Mouse (Mus musculus): Measurements from ENCODE around the gene Hrh1. TPM values are rescaled to one million over a fixed set of nuclear protein-coding genes. Genes with fewer than 3 reads are reported as not detected.

Hrh1 gene
- total and polyA plus RNA-seq, 3 experiments: not detected

DNA sequence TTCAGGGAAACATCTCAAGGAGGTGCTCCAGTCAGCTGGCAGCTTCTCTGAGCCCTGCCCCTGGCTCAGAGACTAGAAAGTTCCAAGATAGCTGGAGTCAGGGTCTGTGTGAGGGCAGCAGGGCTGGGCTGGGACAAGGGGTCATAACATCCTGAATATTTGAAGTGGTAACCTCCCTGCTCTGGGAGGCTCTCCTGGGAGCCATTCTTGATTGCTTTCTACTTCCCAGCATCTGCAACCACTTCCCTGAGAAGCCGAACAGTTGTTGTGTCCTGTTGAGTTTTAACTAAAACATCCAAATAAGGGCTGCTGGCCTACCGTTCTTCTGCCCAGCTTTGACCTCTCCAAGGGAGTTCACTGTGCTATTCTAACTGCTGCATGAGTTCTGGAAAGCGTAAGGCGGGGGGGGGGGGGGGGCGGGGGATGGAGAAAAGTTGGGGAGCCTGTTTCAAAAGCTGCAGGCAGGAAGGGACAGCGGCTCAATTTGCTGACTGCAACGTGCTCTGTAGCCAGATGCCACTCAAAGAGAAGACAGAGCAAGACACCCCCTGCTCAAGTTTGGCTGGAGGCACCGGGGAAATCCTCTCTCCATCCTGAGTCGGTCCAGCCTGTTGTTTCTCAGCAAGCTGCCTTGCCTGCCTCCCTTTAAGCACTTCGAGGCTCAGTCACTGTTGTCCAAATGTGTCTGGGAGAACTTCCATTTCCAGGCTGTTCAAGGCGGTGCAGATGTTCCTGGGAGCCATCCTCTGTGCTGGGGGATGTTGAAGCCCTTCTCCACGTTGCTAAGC is 58.7 kb downstream of the Hrh1 start:
- Histone ChIP-seq H3K27ac (ENCODE audit: insufficient read depth, low read depth) (no peak overlapping the region), H3K4me1 (ENCODE audit: control insufficient read depth in 1 of 2, insufficient read depth in 2 of 2) (no peaks in the 10 kb centered on the region), H3K79me2 (replicated peaks; ENCODE audit: control insufficient read depth, extremely low read depth, insufficient read depth, poor library complexity, severe bottlenecking) (no peaks in the 10 kb centered on the region), H3K27me3 (replicated peaks) (peaks cover 63% of the 10 kb centered on the region), H3K9ac (ENCODE audit: insufficient read depth, low read depth) (no peak overlapping the region), H3K4me2 (ENCODE audit: insufficient read depth, low read depth, poor library complexity, severe bottlenecking) (no peak overlapping the region), H3K9me3 (replicated peaks; ENCODE audit: low read length) (peaks cover 13% of the 10 kb centered on the region), H3K36me3 (replicated peaks in 1 of 2; ENCODE audit: control insufficient read depth in 1 of 2, insufficient read depth in 1 of 2, low read length in 1 of 2) (no peaks in the 10 kb centered on the region), H3K4me3 (replicated peaks in 1 of 3; ENCODE audit: low read depth in 2 of 3, low read length in 2 of 3, poor library complexity in 1 of 3) (no peak overlapping the region)
- in situ Hi-C loops (cut with MboI; ENCODE audit: low pct_ligation_motif_present, low pct_unique_long_range_greater_than_20kb, low sequenced_read_pairs) (loop anchor here (25.0 kb wide), 1 partner anchor 231 kb away; no protein-coding TSS in a partner anchor), dilution Hi-C loops (cut with MboI; ENCODE audit: extremely low pct_ligation_motif_present, extremely low pct_unique_long_range_greater_than_20kb, low sequenced_read_pairs) (no loop called here)
- TF ChIP-seq HCFC1 (IDR thresholded peaks at IDR 0.05; ENCODE audit: low read depth, low read length): no peak
- TF ChIP-seq POLR2AphosphoS2 (IDR thresholded peaks at IDR 0.05; ENCODE audit: low read depth, low read length): no peak
- no peak for TF ChIP-seq RCOR1 (conservative IDR thresholded peaks at IDR 0.05; ENCODE audit: low read depth, low read length)
- no peak for TF ChIP-seq ZMIZ1 (IDR thresholded peaks at IDR 0.05; ENCODE audit: low read depth, low read length)
- no peak for TF ChIP-seq JUND (conservative IDR thresholded peaks at IDR 0.05; ENCODE audit: low read depth, low read length)
- no peak for TF ChIP-seq TBP (conservative IDR thresholded peaks at IDR 0.05; ENCODE audit: low read depth, low read length)
- no peak for TF ChIP-seq ZNF384 (IDR thresholded peaks at IDR 0.05; ENCODE audit: low read depth, low read length)
- TF ChIP-seq SMC3 (IDR thresholded peaks at IDR 0.05; ENCODE audit: low read depth, low read length): no peak
- no peak for TF ChIP-seq USF2 (conservative IDR thresholded peaks at IDR 0.05; ENCODE audit: low read depth, low read length)
- no peak for TF ChIP-seq JUN (IDR thresholded peaks at IDR 0.05; ENCODE audit: insufficient read depth, low read depth, low read length)
- no peak for TF ChIP-seq MYC (IDR thresholded peaks at IDR 0.05; ENCODE audit: low read depth, low read length)
- TF ChIP-seq NELFE (IDR thresholded peaks at IDR 0.05; ENCODE audit: low read depth, low read length): no peak
- no peak for TF ChIP-seq PAX5 (IDR thresholded peaks at IDR 0.05; ENCODE audit: low read length)
- no peak for TF ChIP-seq CTCF (conservative IDR thresholded peaks at IDR 0.05 in 1 of 2, IDR thresholded peaks at IDR 0.05 in 1 of 2; ENCODE audit: low read depth in 2 of 2, low read length in 2 of 2)
- TF ChIP-seq MAZ (IDR thresholded peaks at IDR 0.05; ENCODE audit: low read depth, low read length): no peak
- no peak for DNase-seq (ENCODE audit: extremely low read depth)

DNA sequence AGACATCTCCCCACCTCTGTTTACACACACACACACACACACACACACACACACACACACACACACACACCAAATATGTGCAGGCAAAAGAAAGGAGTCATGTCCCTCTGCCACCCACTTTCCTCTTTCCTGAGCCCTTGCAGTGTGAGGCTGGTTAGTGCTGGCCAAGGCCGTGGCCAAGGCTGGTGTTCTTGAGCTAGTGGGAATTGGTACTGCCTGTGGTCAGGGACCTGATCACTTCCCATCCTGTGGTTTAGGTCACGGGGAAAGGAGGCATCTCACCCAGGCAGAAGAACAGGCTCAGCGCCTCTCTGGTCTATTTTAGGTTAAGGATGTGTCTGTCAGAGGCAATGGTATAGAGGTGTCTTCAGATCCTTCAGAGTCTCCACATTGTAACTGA is 59.6 kb downstream of the Hrh1 start:
- no peak for TF ChIP-seq SMC3 (IDR thresholded peaks at IDR 0.05; ENCODE audit: low read depth, low read length)
- TF ChIP-seq MEF2A (IDR thresholded peaks at IDR 0.05; ENCODE audit: borderline replicate concordance, low read depth, low read length): no peak
- no peak for TF ChIP-seq CHD2 (IDR thresholded peaks at IDR 0.05; ENCODE audit: low read length)
- TF ChIP-seq NRF1 (IDR thresholded peaks at IDR 0.05; ENCODE audit: low read depth, low read length): no peak
- TF ChIP-seq PAX5 (IDR thresholded peaks at IDR 0.05; ENCODE audit: low read length): no peak
- TF ChIP-seq TBP (conservative IDR thresholded peaks at IDR 0.05; ENCODE audit: low read depth, low read length): no peak
- no peaks in the 10 kb centered on the region for H3K36me3 ChIP-seq (replicated peaks in 1 of 2; ENCODE audit: control insufficient read depth in 1 of 2, insufficient read depth in 1 of 2, low read length in 1 of 2)
- no peak overlapping the region for H3K27ac ChIP-seq (ENCODE audit: insufficient read depth, low read depth)
- DNase-seq (ENCODE audit: extremely low read depth): no peak
- H3K4me1 ChIP-seq (ENCODE audit: control insufficient read depth in 1 of 2, insufficient read depth in 2 of 2): no peaks in the 10 kb centered on the region
- peaks cover 13% of the 10 kb centered on the region for H3K9me3 ChIP-seq (replicated peaks; ENCODE audit: low read length)
- no peaks in the 10 kb centered on the region for H3K79me2 ChIP-seq (replicated peaks; ENCODE audit: control insufficient read depth, extremely low read depth, insufficient read depth, poor library complexity, severe bottlenecking)
- H3K4me2 ChIP-seq (ENCODE audit: insufficient read depth, low read depth, poor library complexity, severe bottlenecking): no peak overlapping the region
- dilution Hi-C loops (cut with MboI; ENCODE audit: extremely low pct_ligation_motif_present, extremely low pct_unique_long_range_greater_than_20kb, low sequenced_read_pairs): no loop called here
- no peak overlapping the region for H3K9ac ChIP-seq (ENCODE audit: insufficient read depth, low read depth)
- H3K4me3 ChIP-seq (replicated peaks in 1 of 3; ENCODE audit: low read depth in 2 of 3, low read length in 2 of 3, poor library complexity in 1 of 3): no peak overlapping the region
- peaks cover 58% of the 10 kb centered on the region for H3K27me3 ChIP-seq (replicated peaks)
- in situ Hi-C loops (cut with MboI; ENCODE audit: low pct_ligation_motif_present, low pct_unique_long_range_greater_than_20kb, low sequenced_read_pairs): loop anchor here (25.0 kb wide), 1 partner anchor 230 kb away; no protein-coding TSS in a partner anchor
